Mouse (Mus musculus): Measurements from ENCODE around the gene Hal. TPM values are rescaled to one million over a fixed set of nuclear protein-coding genes. Genes with fewer than 3 reads are reported as not detected.
"Not testable (repeated sequence)": the region's sequence is repeated elsewhere in the genome, so short reads cannot be mapped to it uniquely, and the experiment has no call there.

The Hal gene
- polyA plus RNA-seq, 1 experiment from 2014 or later: 0.05 TPM

GRCm38 (mm10) chr10:93543176-93543575 lies 54.6 kb downstream of the Hal start:
- 55% methylated on average over 6 of the region's 6 CpGs for WGBS

GRCm38 (mm10) chr10:93544172-93544571 lies 55.6 kb downstream of the Hal start:
- no peak for ATAC-seq (ENCODE audit: low read depth)
- Histone ChIP-seq H3K4me3 (ENCODE audit: low read depth, low read length) (no peak overlapping the region), H3K9me3 (ENCODE audit: control insufficient read depth, low read length) (no peaks in the 10 kb centered on the region), H3K27ac (ENCODE audit: low read depth, low read length) (no peak overlapping the region), H3K4me2 (ENCODE audit: low read depth, low read length) (no peak overlapping the region), H3K36me3 (ENCODE audit: control insufficient read depth, insufficient read depth, low read length) (no peaks in the 10 kb centered on the region), H3K27me3 (ENCODE audit: control insufficient read depth, insufficient read depth, low read length) (no peaks in the 10 kb centered on the region), H3K9ac (replicated peaks; ENCODE audit: low read depth, low read length) (no peak overlapping the region), H3K4me1 (ENCODE audit: control insufficient read depth, insufficient read depth, low read length) (0 out of 2 replicates have a peak, but pooled peaks cover 6% of the 10 kb centered on the region)
- 80% methylated on average over 5 of the region's 5 CpGs for WGBS

More at GRCm38 (mm10) chr10:93543176-93543575, 54.6 kb downstream of the Hal start:
- Histone ChIP-seq H3K4me1 (ENCODE audit: control insufficient read depth, insufficient read depth, low read length) (0 out of 2 replicates have a peak, but pooled peaks cover 6% of the 10 kb centered on the region), H3K9me3 (ENCODE audit: control insufficient read depth, low read length) (no peaks in the 10 kb centered on the region), H3K9ac (replicated peaks; ENCODE audit: low read depth, low read length) (no peak overlapping the region), H3K27ac (ENCODE audit: low read depth, low read length) (no peak overlapping the region), H3K4me2 (ENCODE audit: low read depth, low read length) (no peak overlapping the region), H3K36me3 (ENCODE audit: control insufficient read depth, insufficient read depth, low read length) (no peaks in the 10 kb centered on the region), H3K27me3 (ENCODE audit: control insufficient read depth, insufficient read depth, low read length) (no peaks in the 10 kb centered on the region), H3K4me3 (ENCODE audit: low read depth, low read length) (no peak overlapping the region)
- no peak for ATAC-seq (ENCODE audit: low read depth)

GRCm38 (mm10) chr10:93547741-93548270 lies 59.2 kb downstream of the Hal start:
- 91% methylated on average over 4 of the region's 4 CpGs for WGBS
- no peak overlapping the region for H3K4me3 ChIP-seq (ENCODE audit: low read depth, low read length)
- no peaks in the 10 kb centered on the region for H3K9me3 ChIP-seq (ENCODE audit: control insufficient read depth, low read length)
- no peaks in the 10 kb centered on the region for H3K36me3 ChIP-seq (ENCODE audit: control insufficient read depth, insufficient read depth, low read length)
- H3K27ac ChIP-seq (ENCODE audit: low read depth, low read length): no peak overlapping the region
- no peaks in the 10 kb centered on the region for H3K4me1 ChIP-seq (ENCODE audit: control insufficient read depth, insufficient read depth, low read length)
- no peak for ATAC-seq (ENCODE audit: low read depth)
- H3K9ac ChIP-seq (replicated peaks; ENCODE audit: low read depth, low read length): no peak overlapping the region
- H3K4me2 ChIP-seq (ENCODE audit: low read depth, low read length): no peak overlapping the region
- H3K27me3 ChIP-seq (ENCODE audit: control insufficient read depth, insufficient read depth, low read length): no peaks in the 10 kb centered on the region

- 14% methylated on average over 7 of the region's 7 CpGs for WGBS
- no peaks in the 10 kb centered on the region for H3K36me3 ChIP-seq (ENCODE audit: control insufficient read depth, insufficient read depth, low read length)
- peak; percentile 83; the same call in 1 of the 2 replicates for ATAC-seq (ENCODE audit: low read depth)
These were observed 60.4 kb downstream of the Hal start for GRCm38 (mm10) chr10:93548991-93549390.

GRCm38 (mm10) chr10:93549821-93550220 lies 61.3 kb downstream of the Hal start:
- 90% methylated on average over 10 of the region's 10 CpGs for WGBS
- no peaks in the 10 kb centered on the region for H3K9me3 ChIP-seq (ENCODE audit: control insufficient read depth, low read length)
- no peak overlapping the region for H3K4me3 ChIP-seq (ENCODE audit: low read depth, low read length)
- no peak overlapping the region for H3K4me2 ChIP-seq (ENCODE audit: low read depth, low read length)
- no peaks in the 10 kb centered on the region for H3K4me1 ChIP-seq (ENCODE audit: control insufficient read depth, insufficient read depth, low read length)
- H3K9ac ChIP-seq (replicated peaks; ENCODE audit: low read depth, low read length): no peak overlapping the region
- H3K27me3 ChIP-seq (ENCODE audit: control insufficient read depth, insufficient read depth, low read length): no peaks in the 10 kb centered on the region
- no peak overlapping the region for H3K27ac ChIP-seq (ENCODE audit: low read depth, low read length)
- ATAC-seq (ENCODE audit: low read depth): no peak
- H3K36me3 ChIP-seq (ENCODE audit: control insufficient read depth, insufficient read depth, low read length): no peaks in the 10 kb centered on the region

More at GRCm38 (mm10) chr10:93548991-93549390, 60.4 kb downstream of the Hal start:
- Histone ChIP-seq H3K9me3 (ENCODE audit: control insufficient read depth, low read length) (no peaks in the 10 kb centered on the region), H3K4me2 (ENCODE audit: low read depth, low read length) (no peak overlapping the region), H3K9ac (replicated peaks; ENCODE audit: low read depth, low read length) (no peak overlapping the region), H3K27me3 (ENCODE audit: control insufficient read depth, insufficient read depth, low read length) (no peaks in the 10 kb centered on the region), H3K4me1 (ENCODE audit: control insufficient read depth, insufficient read depth, low read length) (no peaks in the 10 kb centered on the region), H3K27ac (ENCODE audit: low read depth, low read length) (no peak overlapping the region), H3K4me3 (ENCODE audit: low read depth, low read length) (no peak overlapping the region)

- H3K36me3 ChIP-seq (ENCODE audit: control insufficient read depth, insufficient read depth, low read length): no peaks in the 10 kb centered on the region
- no peaks in the 10 kb centered on the region for H3K4me1 ChIP-seq (ENCODE audit: control insufficient read depth, insufficient read depth, low read length)
- no peak overlapping the region for H3K4me2 ChIP-seq (ENCODE audit: low read depth, low read length)
- no peak for ATAC-seq (ENCODE audit: low read depth)
- no peak overlapping the region for H3K4me3 ChIP-seq (ENCODE audit: low read depth, low read length)
- WGBS: 85% methylated on average over 8 of the region's 8 CpGs
- H3K27ac ChIP-seq (ENCODE audit: low read depth, low read length): no peak overlapping the region
- H3K9me3 ChIP-seq (ENCODE audit: control insufficient read depth, low read length): no peaks in the 10 kb centered on the region
- no peak overlapping the region for H3K9ac ChIP-seq (replicated peaks; ENCODE audit: low read depth, low read length)
- no peaks in the 10 kb centered on the region for H3K27me3 ChIP-seq (ENCODE audit: control insufficient read depth, insufficient read depth, low read length)
These were observed 64.0 kb downstream of the Hal start for GRCm38 (mm10) chr10:93552596-93552995.

- 66% methylated on average over 2 of the region's 2 CpGs for WGBS
- not testable (repeated sequence) for H3K4me3 ChIP-seq (ENCODE audit: low read depth, low read length); H3K27me3 ChIP-seq (ENCODE audit: control insufficient read depth, insufficient read depth, low read length); H3K36me3 ChIP-seq (ENCODE audit: control insufficient read depth, insufficient read depth, low read length); H3K27ac ChIP-seq (ENCODE audit: low read depth, low read length); H3K4me1 ChIP-seq (ENCODE audit: control insufficient read depth, insufficient read depth, low read length); H3K9me3 ChIP-seq (ENCODE audit: control insufficient read depth, low read length); H3K4me2 ChIP-seq (ENCODE audit: low read depth, low read length); H3K9ac ChIP-seq (replicated peaks; ENCODE audit: low read depth, low read length); ATAC-seq (ENCODE audit: low read depth)
These were observed 69.4 kb downstream of the Hal start for GRCm38 (mm10) chr10:93557971-93558370.

GRCm38 (mm10) chr10:93559786-93560185 lies 71.2 kb downstream of the Hal start:
- Histone ChIP-seq H3K4me1 (ENCODE audit: control insufficient read depth, insufficient read depth, low read length) (no peaks in the 10 kb centered on the region), H3K36me3 (ENCODE audit: control insufficient read depth, insufficient read depth, low read length) (no peaks in the 10 kb centered on the region), H3K4me2 (ENCODE audit: low read depth, low read length) (no peak overlapping the region), H3K9ac (replicated peaks; ENCODE audit: low read depth, low read length) (no peak overlapping the region), H3K27me3 (ENCODE audit: control insufficient read depth, insufficient read depth, low read length) (no peaks in the 10 kb centered on the region), H3K27ac (ENCODE audit: low read depth, low read length) (no peak overlapping the region), H3K4me3 (ENCODE audit: low read depth, low read length) (no peak overlapping the region), H3K9me3 (ENCODE audit: control insufficient read depth, low read length) (no peaks in the 10 kb centered on the region)
- no peak for ATAC-seq (ENCODE audit: low read depth)
- 51% methylated on average over 9 of the region's 9 CpGs for WGBS

GRCm38 (mm10) chr10:93564518-93565090 lies 76.0 kb downstream of the Hal start:
- no peaks in the 10 kb centered on the region for H3K36me3 ChIP-seq (ENCODE audit: control insufficient read depth, insufficient read depth, low read length)
- H3K27ac ChIP-seq (ENCODE audit: low read depth, low read length): no peak overlapping the region
- no peaks in the 10 kb centered on the region for H3K4me1 ChIP-seq (ENCODE audit: control insufficient read depth, insufficient read depth, low read length)
- no peak overlapping the region for H3K4me3 ChIP-seq (ENCODE audit: low read depth, low read length)
- no peak overlapping the region for H3K9ac ChIP-seq (replicated peaks; ENCODE audit: low read depth, low read length)
- 89% methylated on average over 14 of the region's 14 CpGs for WGBS
- no peak for ATAC-seq (ENCODE audit: low read depth)
- H3K27me3 ChIP-seq (ENCODE audit: control insufficient read depth, insufficient read depth, low read length): no peaks in the 10 kb centered on the region
- no peaks in the 10 kb centered on the region for H3K9me3 ChIP-seq (ENCODE audit: control insufficient read depth, low read length)
- no peak overlapping the region for H3K4me2 ChIP-seq (ENCODE audit: low read depth, low read length)
